Mouse (Mus musculus) cerebellum, adult (tissue): ENCODE measurements around the gene Spdye4a.

ENCODE experiments used
- ATAC-seq: cut with Nextera tagmentation; 2 replicates; pipeline ENCODE4 v1.9.2; 2017; ENCODE audit warnings: mild to moderate bottlenecking, moderate library complexity, mixed read lengths; ENCODE audit not compliant: insufficient number of reproducible peaks, low FRiP score, low TSS enrichment

The Spdye4a gene

DNA sequence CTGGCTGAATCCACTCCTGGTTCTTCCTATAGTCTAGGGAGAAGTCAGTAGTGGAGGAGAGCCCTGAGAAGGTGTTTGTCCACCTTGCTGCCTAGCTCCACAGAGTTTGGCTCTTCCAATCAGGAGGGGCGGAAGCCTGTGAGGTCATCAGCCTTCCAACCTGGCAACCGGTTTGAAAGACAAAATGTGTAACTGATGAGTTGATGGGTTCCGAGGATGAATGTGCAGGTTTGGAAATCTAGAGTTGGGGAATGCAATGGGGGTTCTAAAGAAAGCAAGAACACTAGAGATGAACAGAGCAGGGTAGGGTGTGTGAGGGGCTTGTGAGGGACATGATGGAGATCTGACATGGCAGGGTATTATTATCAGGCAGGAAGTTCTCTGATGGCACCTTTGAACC, at the start of gene Spdye4a:
Gene Spdye4a, minus strand, starts transcription at position 101 of the 400 bp plus-strand sequence.
- no peak for ATAC-seq

DNA sequence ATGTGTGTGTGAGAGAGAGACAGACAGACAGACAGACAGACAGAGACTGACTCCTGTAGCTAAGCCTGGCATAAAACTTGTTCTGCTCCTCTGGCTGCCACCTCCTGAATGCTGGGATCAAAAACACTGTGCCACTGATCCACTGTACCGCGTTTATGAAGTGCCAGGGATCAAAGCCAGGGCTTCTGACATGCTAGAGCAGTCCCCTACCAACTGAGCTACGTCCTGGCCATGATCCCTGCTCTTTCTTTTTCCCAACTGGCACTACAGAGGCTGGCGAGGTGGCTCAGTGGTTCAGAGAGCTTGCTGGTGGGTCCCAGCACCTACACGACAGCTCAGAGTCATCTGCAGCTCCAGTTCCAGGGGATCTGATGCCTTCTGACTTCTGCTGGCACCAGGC, 49.1 kb upstream of the Spdye4a start:
- no peak for ATAC-seq

- ATAC-seq: no peak
Measured at GRCm38 (mm10) chr5:143272540-143273330, 46.0 kb upstream of the Spdye4a start.

GRCm38 (mm10) chr5:143272108-143272507, 45.4 kb upstream of the Spdye4a start:
- ATAC-seq: no peak

DNA sequence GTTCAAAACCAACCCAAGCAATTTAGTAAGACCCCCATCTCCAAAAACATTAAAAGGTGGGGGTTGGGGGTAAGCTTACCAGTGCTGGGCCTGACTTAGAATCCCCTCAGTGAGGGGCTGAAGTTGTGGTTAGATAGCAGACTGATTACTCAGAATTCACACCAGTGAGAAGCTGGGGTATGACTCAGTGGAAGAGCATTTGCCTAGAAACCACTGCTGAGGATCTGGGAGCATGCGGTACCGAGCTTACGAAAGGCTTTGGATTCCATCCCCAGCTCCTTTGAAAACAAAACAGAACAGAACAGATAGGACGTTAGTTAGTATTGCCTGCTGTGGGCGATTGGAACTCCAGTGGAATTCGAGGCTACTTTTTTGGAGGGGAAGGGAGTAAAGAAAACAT, 45.0 kb upstream of the Spdye4a start:
- ATAC-seq: no peak

GRCm38 (mm10) chr5:143270151-143270519, 43.4 kb upstream of the Spdye4a start:
- no peak for ATAC-seq

GRCm38 (mm10) chr5:143269363-143270150, 42.9 kb upstream of the Spdye4a start, which contains the start of gene Zfp316:
Gene Zfp316, minus strand, starts transcription at chr5:143270022.
- ATAC-seq: peak; percentile 72

GRCm38 (mm10) chr5:143268985-143269362, 42.3 kb upstream of the Spdye4a start:
- no peak for ATAC-seq

DNA sequence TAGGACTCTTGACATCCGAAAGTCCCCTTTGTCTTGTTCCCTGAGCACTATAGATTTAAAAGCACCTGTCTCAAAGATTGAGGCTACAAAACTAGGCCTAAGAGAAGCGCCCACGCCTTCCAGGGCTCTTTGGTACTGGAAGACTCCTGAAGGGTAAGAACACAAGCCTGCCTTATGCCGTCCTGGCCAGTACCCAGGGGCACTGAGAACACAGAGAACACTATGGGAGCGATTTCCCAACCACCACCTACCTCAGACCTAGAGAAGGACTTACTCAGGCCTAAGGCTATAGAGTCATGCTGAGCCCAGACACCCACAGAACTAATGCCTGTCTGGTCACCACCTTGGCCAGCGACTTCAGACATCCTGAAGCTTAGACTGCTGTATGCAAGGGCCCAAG, 40.1 kb upstream of the Spdye4a start:
- ATAC-seq: no peak

- no peak for ATAC-seq
Measured at GRCm38 (mm10) chr5:143265409-143265808, 38.7 kb upstream of the Spdye4a start.

DNA sequence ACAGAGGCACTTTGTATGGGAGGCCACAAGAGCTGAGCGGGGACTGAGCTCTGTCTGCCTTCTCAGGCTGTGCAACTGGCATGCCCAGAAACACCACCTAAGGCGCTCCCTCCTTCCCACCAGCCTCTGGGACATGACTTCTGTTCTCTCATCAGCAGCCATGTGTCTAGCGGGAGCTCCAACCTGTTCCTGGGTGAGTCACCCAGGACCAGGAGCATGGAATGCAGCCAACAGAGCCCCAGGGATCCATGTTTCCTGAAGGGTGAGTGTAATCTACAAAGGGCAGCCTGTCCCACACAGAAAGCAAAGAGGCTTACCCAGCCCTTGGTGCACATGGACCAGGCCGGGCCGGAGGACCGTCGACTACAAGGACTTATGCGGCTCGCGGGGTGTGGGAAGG, 38.0 kb upstream of the Spdye4a start:
- no peak for ATAC-seq

GRCm38 (mm10) chr5:143261636-143262035, 34.9 kb upstream of the Spdye4a start:
- no peak for ATAC-seq

- no peak for ATAC-seq
Measured at GRCm38 (mm10) chr5:143255802-143256201, 29.1 kb upstream of the Spdye4a start.

DNA sequence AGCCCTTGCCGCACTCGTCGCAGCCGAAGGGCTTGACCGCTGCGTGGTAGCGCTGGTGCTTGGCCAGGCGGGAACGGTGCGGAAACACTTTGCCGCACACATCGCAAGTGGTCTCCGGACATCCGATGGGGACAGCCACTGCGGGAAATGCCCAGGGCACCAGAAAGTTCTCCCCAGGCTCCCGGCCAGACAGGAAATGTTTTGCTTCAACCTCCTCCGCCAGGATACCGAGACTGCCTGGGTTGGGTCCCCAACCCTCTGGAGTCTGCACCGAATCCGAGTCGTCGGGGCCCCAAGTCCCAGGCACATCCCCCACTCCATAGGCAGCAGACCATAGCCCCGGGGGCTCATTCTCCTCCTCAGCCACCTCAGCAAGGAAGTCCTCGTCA, 28.4 kb upstream of the Spdye4a start:
- no peak for ATAC-seq

DNA sequence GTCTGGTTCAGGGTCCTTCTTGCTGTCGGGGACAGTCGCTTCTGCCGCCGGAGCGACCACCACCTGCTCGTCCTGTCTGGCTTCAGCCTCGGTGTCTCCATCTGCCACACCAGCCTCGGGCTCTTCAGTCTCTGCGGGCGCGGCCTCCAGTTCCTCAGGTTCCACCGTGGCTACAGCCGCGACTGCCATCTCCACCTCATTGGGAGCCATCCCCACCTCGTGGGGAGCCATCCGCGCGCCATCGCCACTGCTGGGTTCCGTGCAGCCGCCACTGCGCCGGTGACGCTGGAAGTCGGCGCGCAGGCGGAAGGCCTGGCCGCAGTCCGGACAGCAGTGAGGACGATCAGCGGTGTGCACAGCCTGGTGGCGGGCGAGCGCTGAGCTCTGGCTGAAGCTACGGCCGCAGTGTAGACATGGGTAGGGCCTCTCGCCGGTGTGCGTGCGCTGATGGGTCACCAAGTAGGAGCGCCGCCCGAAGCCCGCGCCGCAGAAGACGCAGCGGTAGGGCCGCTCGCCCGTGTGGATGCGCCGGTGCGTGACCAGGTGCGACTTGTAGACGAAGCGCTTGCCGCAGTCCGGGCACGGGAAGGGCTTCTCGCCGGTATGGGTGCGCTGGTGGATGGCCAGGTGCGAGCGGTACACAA, 27.9 kb upstream of the Spdye4a start:
- no peak for ATAC-seq

GRCm38 (mm10) chr5:143253881-143254486, 27.3 kb upstream of the Spdye4a start:
- ATAC-seq: no peak

DNA sequence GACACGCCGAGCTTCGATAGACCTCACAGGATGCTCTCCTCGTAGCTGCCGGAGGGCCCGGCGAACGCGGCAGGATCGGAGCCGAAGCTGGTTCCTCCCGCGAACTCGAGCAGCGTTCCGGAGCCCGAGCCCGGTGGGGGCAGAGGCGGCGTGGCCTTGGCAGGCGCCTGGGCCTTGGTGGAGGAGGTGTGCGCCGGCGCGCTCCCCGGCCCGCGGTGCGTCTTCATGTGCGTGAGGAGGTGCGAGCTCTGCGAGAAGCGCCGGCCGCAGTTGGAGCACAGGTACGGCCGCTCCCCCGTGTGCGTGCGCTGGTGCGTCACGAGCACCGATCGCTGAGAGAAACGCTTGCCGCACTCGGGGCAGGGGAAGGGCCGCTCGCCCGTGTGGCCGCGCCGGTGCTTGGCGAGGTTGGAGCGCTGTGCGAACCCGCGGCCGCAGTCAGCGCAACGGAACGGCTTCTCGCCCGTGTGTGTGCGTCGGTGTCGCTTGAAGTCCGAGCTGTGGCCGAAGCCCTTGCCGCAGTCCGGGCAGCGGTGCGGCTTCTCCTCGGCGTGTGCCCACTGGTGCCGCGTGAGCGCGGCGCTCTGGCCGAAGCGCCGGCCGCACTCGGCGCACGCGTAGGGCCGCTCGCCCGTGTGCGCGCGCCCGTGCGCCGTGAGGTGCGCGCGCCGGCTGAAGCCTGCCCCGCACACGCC, 26.6 kb upstream of the Spdye4a start:
- ATAC-seq: peak; percentile 53; the same call in 1 of the 2 replicates

GRCm38 (mm10) chr5:143252791-143253185, 26.1 kb upstream of the Spdye4a start:
- ATAC-seq: no peak

DNA sequence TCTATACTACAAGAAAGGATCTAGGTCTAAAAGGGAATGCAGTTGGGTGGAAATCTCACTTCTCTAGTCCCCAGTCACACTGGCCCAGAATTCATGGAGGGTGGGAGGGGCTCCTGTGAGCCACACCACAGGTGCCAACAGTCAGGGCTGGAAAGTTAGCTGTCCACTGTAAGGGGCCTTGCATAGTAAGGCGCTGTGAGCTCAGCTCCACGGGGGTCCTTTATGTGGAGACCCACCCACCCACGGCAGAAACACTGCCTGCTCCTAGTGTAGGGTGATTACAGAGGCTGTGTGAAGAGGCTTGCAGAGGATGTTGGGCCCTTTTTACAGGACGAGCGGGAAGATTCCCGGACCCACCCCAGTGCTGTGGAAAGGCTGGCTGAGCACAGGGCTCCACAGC, 25.3 kb upstream of the Spdye4a start:
- no peak for ATAC-seq

DNA sequence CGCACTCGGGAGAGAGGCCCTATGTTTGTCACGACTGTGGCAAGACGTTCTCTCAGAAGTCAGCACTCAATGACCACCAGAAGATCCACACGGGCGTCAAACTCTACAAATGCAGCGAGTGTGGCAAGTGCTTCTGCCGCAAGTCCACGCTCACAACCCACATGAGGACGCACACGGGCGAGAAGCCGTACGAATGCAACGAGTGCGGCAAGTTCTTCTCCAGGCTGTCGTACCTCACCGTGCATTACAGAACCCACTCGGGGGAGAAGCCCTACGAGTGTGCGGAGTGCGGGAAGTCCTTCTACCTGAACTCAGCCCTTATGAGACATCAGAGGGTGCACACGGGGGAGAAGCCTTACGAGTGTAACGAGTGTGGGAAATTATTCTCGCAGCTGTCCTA, 18.2 kb upstream of the Spdye4a start:
- no peak for ATAC-seq
